Mouse (Mus musculus): ENCODE results near the gene Kcnk12. TPM values are rescaled to one million over a fixed set of nuclear protein-coding genes. Genes with fewer than 3 reads are reported as not detected.

Kcnk12 gene
- polyA plus RNA-seq, 1 experiment from 2014 or later = 0.45 TPM

- no peaks in the 10 kb centered on the region for H3K9me3 ChIP-seq (replicated peaks; ENCODE audit: control insufficient read depth, low read length)
- H3K36me3 ChIP-seq (replicated peaks; ENCODE audit: control insufficient read depth, insufficient read depth, low read depth, low read length) = no peaks in the 10 kb centered on the region
- no peak overlapping the region for H3K4me3 ChIP-seq (ENCODE audit: low read depth, low read length)
- no peaks in the 10 kb centered on the region for H3K4me1 ChIP-seq (ENCODE audit: control insufficient read depth, insufficient read depth, low read length)
- no peak overlapping the region for H3K4me2 ChIP-seq (ENCODE audit: low read depth, low read length)
- H3K27ac ChIP-seq (replicated peaks; ENCODE audit: low read depth, low read length) = no peak overlapping the region
- ATAC-seq (replicated peaks; ENCODE audit: insufficient number of reproducible peaks, low FRiP score, low TSS enrichment, low read depth) (no peak), DNase-seq (ENCODE audit: low spot score) (no peak)
- H3K9ac ChIP-seq (replicated peaks; ENCODE audit: low read length) = no peak overlapping the region
- WGBS = 68% methylated on average over 4 of the region's 4 CpGs
- H3K27me3 ChIP-seq (ENCODE audit: control insufficient read depth, insufficient read depth, low read length) = no peaks in the 10 kb centered on the region
These were observed 65.8 kb downstream of the Kcnk12 start for GRCm38 (mm10) chr17:87731962-87732361.

GRCm38 (mm10) chr17:87726489-87727356 is 71.1 kb downstream of the Kcnk12 start:
- H3K9ac ChIP-seq (replicated peaks; ENCODE audit: low read length) = no peak overlapping the region
- WGBS = 92% methylated on average over 12 of the region's 12 CpGs
- no peak overlapping the region for H3K27ac ChIP-seq (replicated peaks; ENCODE audit: low read depth, low read length)
- no peaks in the 10 kb centered on the region for H3K9me3 ChIP-seq (replicated peaks; ENCODE audit: control insufficient read depth, low read length)
- H3K4me1 ChIP-seq (ENCODE audit: control insufficient read depth, insufficient read depth, low read length) = no peaks in the 10 kb centered on the region
- no peak for DNase-seq (ENCODE audit: low spot score)
- ATAC-seq (replicated peaks; ENCODE audit: insufficient number of reproducible peaks, low FRiP score, low TSS enrichment, low read depth) = no peak
- no peak overlapping the region for H3K4me2 ChIP-seq (ENCODE audit: low read depth, low read length)
- H3K36me3 ChIP-seq (replicated peaks; ENCODE audit: control insufficient read depth, insufficient read depth, low read depth, low read length) = peaks cover 5% of the 10 kb centered on the region
- no peaks in the 10 kb centered on the region for H3K27me3 ChIP-seq (ENCODE audit: control insufficient read depth, insufficient read depth, low read length)
- H3K4me3 ChIP-seq (ENCODE audit: low read depth, low read length) = no peak overlapping the region

GRCm38 (mm10) chr17:87724727-87725126 is 73.1 kb downstream of the Kcnk12 start:
- 89% methylated on average over 7 of the region's 7 CpGs for WGBS
- peaks cover 5% of the 10 kb centered on the region for H3K36me3 ChIP-seq (replicated peaks; ENCODE audit: control insufficient read depth, insufficient read depth, low read depth, low read length)

GRCm38 (mm10) chr17:87700101-87700500 is 97.7 kb downstream of the Kcnk12 start:
- Histone ChIP-seq H3K9ac (replicated peaks; ENCODE audit: low read length) (no peak overlapping the region), H3K4me2 (ENCODE audit: low read depth, low read length) (no peak overlapping the region), H3K4me3 (ENCODE audit: low read depth, low read length) (no peak overlapping the region), H3K4me1 (ENCODE audit: control insufficient read depth, insufficient read depth, low read length) (no peaks in the 10 kb centered on the region), H3K27ac (replicated peaks; ENCODE audit: low read depth, low read length) (no peak overlapping the region), H3K36me3 (replicated peaks; ENCODE audit: control insufficient read depth, insufficient read depth, low read depth, low read length) (peaks cover 3% of the 10 kb centered on the region), H3K27me3 (ENCODE audit: control insufficient read depth, insufficient read depth, low read length) (no peaks in the 10 kb centered on the region), H3K9me3 (replicated peaks; ENCODE audit: control insufficient read depth, low read length) (no peaks in the 10 kb centered on the region)
- no peak for DNase-seq (ENCODE audit: low spot score)
- no peak for ATAC-seq (replicated peaks; ENCODE audit: insufficient number of reproducible peaks, low FRiP score, low TSS enrichment, low read depth)
- WGBS = 79% methylated on average over 8 of the region's 8 CpGs

More at GRCm38 (mm10) chr17:87724727-87725126, 73.1 kb downstream of the Kcnk12 start:
- no peaks in the 10 kb centered on the region for H3K27me3 ChIP-seq (ENCODE audit: control insufficient read depth, insufficient read depth, low read length)
- no peak for ATAC-seq (replicated peaks; ENCODE audit: insufficient number of reproducible peaks, low FRiP score, low TSS enrichment, low read depth)
- H3K9me3 ChIP-seq (replicated peaks; ENCODE audit: control insufficient read depth, low read length) = no peaks in the 10 kb centered on the region
- DNase-seq (ENCODE audit: low spot score) = no peak
- H3K4me1 ChIP-seq (ENCODE audit: control insufficient read depth, insufficient read depth, low read length) = no peaks in the 10 kb centered on the region
- H3K27ac ChIP-seq (replicated peaks; ENCODE audit: low read depth, low read length) = no peak overlapping the region
- no peak overlapping the region for H3K4me2 ChIP-seq (ENCODE audit: low read depth, low read length)
- no peak overlapping the region for H3K4me3 ChIP-seq (ENCODE audit: low read depth, low read length)
- H3K9ac ChIP-seq (replicated peaks; ENCODE audit: low read length) = no peak overlapping the region

GRCm38 (mm10) chr17:87698996-87699765 is 98.6 kb downstream of the Kcnk12 start:
- Histone ChIP-seq H3K9ac (replicated peaks; ENCODE audit: low read length) (no peak overlapping the region), H3K4me3 (ENCODE audit: low read depth, low read length) (no peak overlapping the region), H3K36me3 (replicated peaks; ENCODE audit: control insufficient read depth, insufficient read depth, low read depth, low read length) (peaks cover 3% of the 10 kb centered on the region), H3K9me3 (replicated peaks; ENCODE audit: control insufficient read depth, low read length) (no peaks in the 10 kb centered on the region), H3K27ac (replicated peaks; ENCODE audit: low read depth, low read length) (no peak overlapping the region), H3K4me1 (ENCODE audit: control insufficient read depth, insufficient read depth, low read length) (no peaks in the 10 kb centered on the region), H3K4me2 (ENCODE audit: low read depth, low read length) (no peak overlapping the region), H3K27me3 (ENCODE audit: control insufficient read depth, insufficient read depth, low read length) (no peaks in the 10 kb centered on the region)
- no peak for DNase-seq (ENCODE audit: low spot score)
- ATAC-seq (replicated peaks; ENCODE audit: insufficient number of reproducible peaks, low FRiP score, low TSS enrichment, low read depth) = no peak
- WGBS = 78% methylated on average over 16 of the region's 16 CpGs

GRCm38 (mm10) chr17:87696814-87697213 is 101.0 kb downstream of the Kcnk12 start:
- H3K27ac ChIP-seq (replicated peaks; ENCODE audit: low read depth, low read length) = no peak overlapping the region
- H3K4me2 ChIP-seq (ENCODE audit: low read depth, low read length) = no peak overlapping the region
- DNase-seq (ENCODE audit: low spot score) (no peak), ATAC-seq (replicated peaks; ENCODE audit: insufficient number of reproducible peaks, low FRiP score, low TSS enrichment, low read depth) (no peak)
- peaks cover 3% of the 10 kb centered on the region for H3K36me3 ChIP-seq (replicated peaks; ENCODE audit: control insufficient read depth, insufficient read depth, low read depth, low read length)
- H3K4me3 ChIP-seq (ENCODE audit: low read depth, low read length) = no peak overlapping the region
- H3K9ac ChIP-seq (replicated peaks; ENCODE audit: low read length) = no peak overlapping the region
- WGBS = 88% methylated on average over 6 of the region's 6 CpGs
- H3K4me1 ChIP-seq (ENCODE audit: control insufficient read depth, insufficient read depth, low read length) = no peaks in the 10 kb centered on the region
- H3K27me3 ChIP-seq (ENCODE audit: control insufficient read depth, insufficient read depth, low read length) = no peaks in the 10 kb centered on the region
- H3K9me3 ChIP-seq (replicated peaks; ENCODE audit: control insufficient read depth, low read length) = no peaks in the 10 kb centered on the region

- H3K36me3 ChIP-seq (replicated peaks; ENCODE audit: control insufficient read depth, insufficient read depth, low read depth, low read length) = peaks cover 3% of the 10 kb centered on the region
These were observed 101.8 kb downstream of the Kcnk12 start for GRCm38 (mm10) chr17:87695874-87696465.

More at GRCm38 (mm10) chr17:87695874-87696465, 101.8 kb downstream of the Kcnk12 start:
- Histone ChIP-seq H3K9me3 (replicated peaks; ENCODE audit: control insufficient read depth, low read length) (no peaks in the 10 kb centered on the region), H3K27ac (replicated peaks; ENCODE audit: low read depth, low read length) (no peak overlapping the region), H3K4me2 (ENCODE audit: low read depth, low read length) (no peak overlapping the region), H3K4me1 (ENCODE audit: control insufficient read depth, insufficient read depth, low read length) (no peaks in the 10 kb centered on the region), H3K27me3 (ENCODE audit: control insufficient read depth, insufficient read depth, low read length) (no peaks in the 10 kb centered on the region), H3K4me3 (ENCODE audit: low read depth, low read length) (no peak overlapping the region), H3K9ac (replicated peaks; ENCODE audit: low read length) (no peak overlapping the region)
- DNase-seq (ENCODE audit: low spot score) = no peak
- no peak for ATAC-seq (replicated peaks; ENCODE audit: insufficient number of reproducible peaks, low FRiP score, low TSS enrichment, low read depth)
- WGBS = 93% methylated on average over 11 of the region's 11 CpGs

All from embryonic facial prominence, embryonic 11.5 days (tissue).